Mouse (Mus musculus): Measurements from ENCODE around the gene 1700080O16Rik. TPM values are rescaled to one million over a fixed set of nuclear protein-coding genes. Genes with fewer than 3 reads are reported as not detected.

1700080O16Rik gene
- total RNA-seq (2022): not detected

GRCm38 (mm10) chrX:51972672-51973071 lies at the start of gene 1700080O16Rik:
Gene 1700080O16Rik (minus strand): TSS chrX:51972772.
- no peak for DNase-seq (ENCODE audit: low spot score)

GRCm38 (mm10) chrX:52017660-52018059 lies 45.1 kb upstream of the 1700080O16Rik start:
- no peak for DNase-seq (ENCODE audit: low spot score)

- DNase-seq (ENCODE audit: low spot score): no peak
These were observed 27.5 kb upstream of the 1700080O16Rik start for GRCm38 (mm10) chrX:52000072-52000471.

- DNase-seq (ENCODE audit: low spot score): no peak
These were observed 26.9 kb upstream of the 1700080O16Rik start for GRCm38 (mm10) chrX:51999426-51999825.

- no peak for DNase-seq (ENCODE audit: low spot score)
These were observed 3.8 kb upstream of the 1700080O16Rik start for GRCm38 (mm10) chrX:51976361-51976760.

GRCm38 (mm10) chrX:51974618-51975017 lies 2.0 kb upstream of the 1700080O16Rik start:
- no peak for DNase-seq (ENCODE audit: low spot score)

- peak; percentile 5 for DNase-seq (ENCODE audit: low spot score)
These were observed 24.5 kb downstream of the 1700080O16Rik start for GRCm38 (mm10) chrX:51948071-51948470.

- DNase-seq (ENCODE audit: low spot score): no peak
These were observed 34.5 kb downstream of the 1700080O16Rik start for GRCm38 (mm10) chrX:51938076-51938475.

- no peak for DNase-seq (ENCODE audit: low spot score)
These were observed 53.5 kb downstream of the 1700080O16Rik start for GRCm38 (mm10) chrX:51919091-51919490.

Other genes with a start within 250 kb of the 1700080O16Rik start
- gene Usp26, start 171.5 kb downstream of the 1700080O16Rik start, total RNA-seq (2022): under 1 TPM in 1 of 4 experiments, not detected in 3; 0.06 TPM
- gene Gpc4, start 192.5 kb upstream of the 1700080O16Rik start, total RNA-seq (2022): 10 to 100 TPM; 30.6 to 39.7 (median 34.3) TPM